Mouse (Mus musculus) right cerebral cortex, postnatal 4 days (tissue): ENCODE measurements at regions not wholly inside any gene's neighbourhood (a gene's known extent, or its start where the extent isn't known, plus 50 kb on each side); places are given as distances from the start of the nearest gene placed in this dataset.

Experiments
- DNase-seq: peaks from one replicate; pipeline ENCODE4 v3.0.0-alpha.2; 2022

- no peak for DNase-seq
These were observed 75.7 kb upstream of the Jak1 start for GRCm38 (mm10) chr4:101340741-101341140.

- no peak for DNase-seq
These were observed 73.1 kb upstream of the Jak1 start for GRCm38 (mm10) chr4:101338211-101338610.

GRCm38 (mm10) chr4:101336811-101337210 lies 71.7 kb upstream of the Jak1 start:
- DNase-seq: peak; percentile 20

GRCm38 (mm10) chr4:101336371-101336770 lies 71.3 kb upstream of the Jak1 start:
- DNase-seq: no peak

- DNase-seq: no peak
These were observed 68.8 kb upstream of the Jak1 start for GRCm38 (mm10) chr4:101333868-101334267.

- DNase-seq: no peak
These were observed 68.0 kb upstream of the Jak1 start for GRCm38 (mm10) chr4:101333036-101333435.

- no peak for DNase-seq
These were observed 66.1 kb upstream of the Jak1 start for GRCm38 (mm10) chr4:101331231-101331630.

- DNase-seq: no peak
These were observed 64.0 kb upstream of the Jak1 start for GRCm38 (mm10) chr4:101329060-101329459.

GRCm38 (mm10) chr4:101326067-101326466 lies 61.0 kb upstream of the Jak1 start:
- no peak for DNase-seq

GRCm38 (mm10) chr4:101321731-101322130 lies 56.6 kb upstream of the Jak1 start:
- DNase-seq: no peak

GRCm38 (mm10) chr4:101320587-101320986 lies 55.5 kb upstream of the Jak1 start:
- no peak for DNase-seq

GRCm38 (mm10) chr4:101319681-101320220 lies 54.7 kb upstream of the Jak1 start:
- DNase-seq: no peak

GRCm38 (mm10) chr4:101318836-101319235 lies 53.8 kb upstream of the Jak1 start:
- DNase-seq: no peak

- no peak for DNase-seq
These were observed 51.0 kb upstream of the Jak1 start for GRCm38 (mm10) chr4:101316061-101316460.
